Mouse (Mus musculus) liver, postnatal 0 days (tissue): Measurements from ENCODE around the gene Churc1.

Source experiments
- CTCF ChIP-seq: sonication (generic); IDR thresholded peaks from 2 replicates; pipeline ENCODE4 v1.5.1; 2016; ENCODE audit warnings: antibody characterized with exemption, low read depth
- EP300 ChIP-seq: IDR thresholded peaks from 2 replicates; pipeline ENCODE4 v1.6.1; 2016; ENCODE audit warnings: antibody characterized with exemption, low read depth, mild to moderate bottlenecking

- TF ChIP-seq CTCF (no peak), EP300 (no peak)
Observed at GRCm38 (mm10) chr12:76775132-76775531, 9.8 kb downstream of the Churc1 start.
